Mouse (Mus musculus): ENCODE data around the gene Acly. TPM values are rescaled to one million over a fixed set of nuclear protein-coding genes. Genes with fewer than 3 reads are reported as not detected.

Acly gene
- 170 and 173 TPM in 2 replicates for polyA plus RNA-seq (2012; rRNA removed)

DNA sequence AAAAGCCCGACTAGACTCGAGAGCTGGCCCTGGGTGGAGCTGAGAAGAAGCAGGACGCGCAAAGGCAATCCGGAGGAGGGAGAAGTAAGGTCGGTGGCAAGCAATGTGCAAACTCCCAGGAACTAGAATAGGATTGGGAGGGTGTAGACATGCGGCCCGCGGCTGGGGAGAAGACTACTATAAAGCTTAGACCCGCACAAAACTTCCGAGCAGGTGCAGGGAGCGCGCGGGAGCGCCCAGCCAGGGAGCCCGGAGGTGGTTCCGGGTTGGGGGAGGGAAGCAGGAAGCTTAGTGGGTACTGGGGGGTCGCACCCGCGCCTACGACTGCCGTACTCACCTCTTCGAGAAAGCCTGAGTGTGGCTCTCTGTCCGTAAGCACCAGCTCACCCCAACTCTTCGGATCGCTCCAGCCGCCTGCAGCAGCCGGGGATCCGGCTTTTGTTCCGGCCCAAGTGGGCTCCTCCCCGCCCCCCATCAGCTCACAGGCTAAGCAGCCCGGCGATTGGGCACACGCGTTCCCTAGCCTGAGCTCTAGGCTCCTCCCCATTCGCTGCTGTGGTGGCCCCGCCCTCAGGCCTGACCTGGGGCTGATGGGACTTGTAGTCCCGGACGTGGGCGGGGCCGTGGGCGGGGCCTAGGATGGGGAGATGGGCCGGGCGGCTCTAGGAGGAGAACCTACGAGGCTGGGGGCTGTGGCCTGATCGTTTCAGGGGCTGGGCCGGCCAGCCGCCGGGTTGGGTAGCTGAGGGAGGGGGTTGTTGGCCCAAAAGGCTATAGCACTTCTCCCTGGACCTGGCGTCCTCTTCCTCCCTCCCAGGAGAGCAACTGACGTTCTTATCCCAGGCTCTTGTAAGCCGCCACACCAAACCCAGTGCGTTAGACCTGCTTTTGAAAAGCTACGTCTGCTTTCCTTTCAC, at the start of gene Acly:
Gene Acly (minus strand): TSS at position 543 of the 917 bp plus-strand sequence.

DNA sequence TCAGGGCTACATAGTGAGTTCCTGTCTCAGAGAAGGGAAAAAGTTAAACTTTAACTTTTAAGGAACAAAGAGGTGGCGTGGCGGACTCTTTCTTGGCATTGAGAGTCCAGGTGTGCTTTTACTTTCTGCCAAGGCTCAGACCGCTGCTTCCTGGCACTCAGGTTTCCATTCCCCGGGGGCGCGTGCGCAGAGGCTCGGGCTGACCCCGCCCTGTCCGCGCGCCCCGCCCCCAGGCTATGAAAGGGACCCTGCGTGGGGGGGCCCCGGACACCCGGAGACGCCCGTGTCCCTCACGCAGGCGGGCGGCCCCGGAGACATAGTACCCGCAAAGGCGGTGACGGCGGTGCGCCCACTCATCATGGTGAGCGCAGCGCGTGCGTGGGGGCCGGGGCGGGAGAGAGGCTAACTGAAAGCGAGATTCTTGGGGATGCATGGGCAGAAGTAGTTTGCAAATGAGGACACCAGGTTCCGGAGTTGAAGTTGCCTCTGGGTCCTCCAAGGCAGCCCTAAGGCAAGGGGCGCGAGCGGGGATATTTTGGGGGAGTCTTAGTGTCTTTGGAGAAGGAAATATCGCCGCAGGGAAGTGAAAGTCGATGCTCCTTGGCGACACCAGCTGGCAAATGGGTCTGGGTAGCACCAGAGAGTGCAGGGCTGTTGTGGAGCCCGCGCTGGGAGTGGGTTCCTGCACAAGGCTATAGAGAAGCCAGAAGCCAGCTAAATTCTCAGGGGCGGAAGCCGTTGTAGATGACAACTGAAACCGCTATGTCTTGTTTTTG, 47.1 kb upstream of the Acly start, which contains the start of gene Cnp:
Gene Cnp (plus strand): TSS at position 197 of the 776 bp plus-strand sequence.

DNA sequence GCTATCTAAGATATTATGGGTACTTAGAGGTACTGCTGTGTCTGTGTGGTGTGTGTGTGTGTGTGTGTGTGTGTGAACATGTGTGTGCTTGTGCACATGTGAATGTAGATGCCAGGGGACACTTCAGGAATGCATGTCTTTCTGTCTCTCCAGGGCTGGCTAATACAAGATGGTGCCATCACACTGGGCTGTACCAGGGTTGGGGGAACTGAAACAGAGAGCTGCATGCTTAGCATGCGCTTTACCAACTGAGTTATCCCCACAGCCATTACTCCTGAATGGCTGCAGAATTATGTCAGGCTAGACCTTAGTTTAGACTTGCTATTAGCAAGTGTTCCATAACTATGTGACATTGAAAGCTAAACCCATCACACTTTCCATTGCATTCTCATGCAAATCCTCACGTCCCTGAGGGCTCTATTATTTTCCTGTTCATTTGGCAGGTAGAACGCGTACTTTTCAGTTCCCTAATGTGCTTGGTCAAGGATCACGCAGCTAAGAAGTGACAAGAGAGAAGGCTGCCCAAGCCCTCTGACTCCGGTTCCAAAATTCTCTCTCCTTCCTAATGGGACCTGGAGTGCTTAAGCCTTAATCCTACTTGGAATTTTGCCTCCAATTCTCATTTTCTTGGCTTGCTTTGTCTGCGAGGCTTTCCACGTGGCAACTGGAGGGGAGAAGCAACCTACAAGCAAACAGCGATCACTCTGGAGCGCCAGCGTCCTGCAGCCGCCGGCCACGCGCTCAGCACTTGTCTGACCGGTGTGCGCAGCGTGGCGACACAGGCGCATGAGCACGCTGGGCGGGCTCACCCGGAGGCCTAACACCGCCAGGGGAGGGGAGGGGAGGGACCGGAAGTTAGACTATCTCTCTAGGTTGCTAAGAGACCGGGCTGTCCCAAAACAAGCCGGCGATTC, 17.3 kb upstream of the Acly start, which contains the start of gene Ttc25:
Gene Ttc25 (plus strand): TSS at position 776 of the 914 bp plus-strand sequence.

DNA sequence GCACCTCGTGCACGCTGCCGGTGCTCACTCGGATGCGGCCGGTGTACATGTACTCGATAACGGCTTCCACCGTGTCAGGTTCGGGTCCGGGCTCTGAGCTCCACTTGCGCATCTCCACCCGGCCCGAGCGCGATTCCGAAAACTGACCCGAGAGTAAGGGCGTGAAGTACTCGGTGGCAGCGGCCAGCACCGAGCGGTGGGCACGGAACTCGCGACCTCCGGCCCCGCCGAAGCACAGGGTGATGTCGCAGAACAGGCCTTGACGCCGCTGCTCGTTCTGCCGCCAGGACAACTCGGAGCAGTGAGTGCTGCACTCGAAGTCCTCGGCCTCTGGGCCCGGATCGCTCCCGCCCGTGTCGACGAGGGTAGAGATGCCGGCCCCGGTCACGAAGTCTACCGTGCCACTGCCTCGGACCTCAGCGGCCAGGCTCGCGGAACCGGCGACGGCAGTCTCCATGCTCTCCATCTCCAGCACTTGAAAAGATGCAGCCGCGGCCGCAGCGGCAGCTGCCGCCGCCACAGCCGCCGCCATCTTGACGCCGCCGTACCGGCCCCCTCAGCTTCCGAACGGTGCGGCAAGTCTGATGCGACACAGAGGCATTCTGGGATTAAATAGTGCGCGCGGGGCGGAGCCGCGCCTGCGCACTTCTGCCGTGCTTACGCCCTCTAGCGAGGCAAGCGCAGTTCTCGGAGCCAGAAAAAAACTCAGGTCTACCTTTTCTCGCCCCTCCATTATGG, 55.4 kb downstream of the Acly start, which contains the start of gene Klhl11:
Gene Klhl11 (minus strand): TSS at position 545 of the 738 bp plus-strand sequence.

DNA sequence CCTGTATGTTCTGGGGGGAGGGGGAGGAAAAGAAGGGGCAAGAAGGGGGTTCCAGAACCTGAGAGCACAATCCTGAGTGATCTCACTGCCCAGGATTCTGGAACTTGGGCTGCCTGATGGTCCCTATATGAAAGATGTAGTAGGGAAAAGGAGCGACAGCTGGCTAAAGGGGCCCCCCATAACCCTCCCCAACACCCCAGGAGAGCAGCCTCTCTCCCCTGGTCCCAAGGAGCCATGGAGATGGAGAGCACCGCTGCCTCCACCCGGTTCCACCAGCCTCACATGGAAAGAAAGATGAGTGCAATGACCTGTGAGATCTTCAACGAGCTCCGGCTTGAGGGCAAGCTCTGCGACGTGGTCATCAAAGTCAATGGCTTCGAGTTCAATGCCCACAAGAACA, 86.0 kb downstream of the Acly start, which contains the start of the genes Nt5c3b and Klhl10:
Gene Nt5c3b (minus strand): TSS at position 12 of the 400 bp plus-strand sequence.
Gene Klhl10 (plus strand): TSS at position 121 of the 400 bp plus-strand sequence.

Other genes with a start within 250 kb of the Acly start
- gene Eif1, start 208.1 kb downstream of the Acly start, polyA plus RNA-seq (2012; rRNA removed), result 346 and 359 TPM in 2 replicates
- gene Gast, start 193.6 kb downstream of the Acly start, polyA plus RNA-seq (2012; rRNA removed), result 0.16 and 0.25 TPM in 2 replicates
- 272 and 284 TPM in 2 replicates for gene Hap1, start 171.9 kb downstream of the Acly start, polyA plus RNA-seq (2012; rRNA removed)
- 57.0 and 66.3 TPM in 2 replicates for gene Jup, start 130.2 kb downstream of the Acly start, polyA plus RNA-seq (2012; rRNA removed)
- gene P3h4, start 113.2 kb downstream of the Acly start, polyA plus RNA-seq (2012; rRNA removed), result 18.6 and 21.5 TPM in 2 replicates
- 15.9 and 24.1 TPM in 2 replicates for gene Fkbp10, start 112.3 kb downstream of the Acly start, polyA plus RNA-seq (2012; rRNA removed)
- 119 and 121 TPM in 2 replicates for gene Nt5c3b, start 86.2 kb downstream of the Acly start, polyA plus RNA-seq (2012; rRNA removed)
- gene Klhl10, start 86.1 kb downstream of the Acly start, polyA plus RNA-seq (2012; rRNA removed), result 1.2 and 1.4 TPM in 2 replicates
- gene Klhl11, start 55.3 kb downstream of the Acly start, polyA plus RNA-seq (2012; rRNA removed), result 7.3 and 7.7 TPM in 2 replicates
- gene Ttc25, start 17.6 kb upstream of the Acly start, polyA plus RNA-seq (2012; rRNA removed), result 1.2 and 1.4 TPM in 2 replicates
- 32.3 and 38.8 TPM in 2 replicates for gene Cnp, start 46.9 kb upstream of the Acly start, polyA plus RNA-seq (2012; rRNA removed)
- gene Nkiras2, start 91.2 kb upstream of the Acly start, polyA plus RNA-seq (2012; rRNA removed), result 76.1 and 76.4 TPM in 2 replicates
- 192 and 206 TPM in 2 replicates for gene Dnajc7, start 92.2 kb upstream of the Acly start, polyA plus RNA-seq (2012; rRNA removed)
- gene Zfp385c, start 164.5 kb upstream of the Acly start, polyA plus RNA-seq (2012; rRNA removed), result 0.34 and 1.4 TPM in 2 replicates
- 2.8 and 3.5 TPM in 2 replicates for gene Dhx58, start 176.3 kb upstream of the Acly start, polyA plus RNA-seq (2012; rRNA removed)
- gene Kat2a, start 184.5 kb upstream of the Acly start, polyA plus RNA-seq (2012; rRNA removed), result 59.7 and 62.8 TPM in 2 replicates
- gene Hspb9, start 185.8 kb upstream of the Acly start, polyA plus RNA-seq (2012; rRNA removed), result not detected in 2 replicates
- gene Rab5c, start 210.2 kb upstream of the Acly start, polyA plus RNA-seq (2012; rRNA removed), result 233 and 236 TPM in 2 replicates
- 28.5 and 34.1 TPM in 2 replicates for gene Kcnh4, start 231.9 kb upstream of the Acly start, polyA plus RNA-seq (2012; rRNA removed)
- gene Hcrt, start 234.9 kb upstream of the Acly start, polyA plus RNA-seq (2012; rRNA removed), result 2.1 and 3.4 TPM in 2 replicates
- 8.3 and 8.5 TPM in 2 replicates for gene Ghdc, start 243.0 kb upstream of the Acly start, polyA plus RNA-seq (2012; rRNA removed)

Data from central nervous system, embryonic 18 days (tissue).